Mouse (Mus musculus) heart, embryonic 10.5 days (tissue): ENCODE measurements around the gene Slc10a7. TPM values are rescaled to one million over a fixed set of nuclear protein-coding genes. Genes with fewer than 3 reads are reported as not detected.

Experiments used
- polyA plus RNA-seq: library from polyadenylated mRNA; unstranded; fragments of >200 nt; fragmentation: Nextera tagmentation; extraction: Ambion mirVana; gene quantifications from 2 replicates; pipeline ENCODE4 v1.2.1, GENCODE M21; 2016

Slc10a7 gene
- polyA plus RNA-seq, 1 experiment from 2014 or later: 9.2 TPM

Other genes starting within 250 kb of the Slc10a7 start
- gene Pou4f2, start 72.7 kb upstream of the Slc10a7 start, polyA plus RNA-seq: not detected in 2 replicates
- gene Rbmxl1, start 448 bp upstream of the Slc10a7 start, polyA plus RNA-seq: 199 and 273 TPM in 2 replicates